Mouse (Mus musculus): ENCODE measurements at regions not wholly inside any gene's neighbourhood (a gene's known extent, or its start where the extent isn't known, plus 50 kb on each side); places are given as distances from the start of the nearest gene placed in this dataset.

DNA sequence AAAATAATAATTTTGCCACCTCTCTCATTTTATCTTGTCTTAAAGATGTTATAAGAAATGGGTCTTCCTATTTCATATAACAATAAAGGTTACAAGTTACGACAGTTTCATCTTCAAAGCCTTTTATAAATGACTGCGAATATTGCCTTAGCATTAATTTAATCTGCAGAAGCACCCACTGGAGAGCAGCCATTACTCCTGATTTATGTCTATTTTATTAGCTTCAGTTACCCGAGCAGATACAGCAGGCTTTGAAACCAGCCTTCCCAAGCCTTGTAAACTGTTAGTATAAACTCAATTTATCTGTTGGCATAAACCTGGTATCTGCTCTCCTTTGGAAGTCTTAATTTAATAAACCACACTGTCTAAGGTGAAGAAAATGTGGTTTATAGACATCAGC is 2851.6 kb upstream of the Gm6569 start:
- no peak for DNase-seq (ENCODE audit: low read depth, low spot score)
- H3K4me1 ChIP-seq (ENCODE audit: control insufficient read depth in 1 of 2, insufficient read depth in 2 of 2, low read length in 2 of 2), result no peaks in the 10 kb centered on the region
- H3K36me3 ChIP-seq (ENCODE audit: control insufficient read depth in 1 of 2, insufficient read depth in 2 of 2, low read length in 2 of 2), result no peaks in the 10 kb centered on the region
- no peaks in the 10 kb centered on the region for H3K9me3 ChIP-seq (replicated peaks; ENCODE audit: insufficient read depth, low read length)
- no peaks in the 10 kb centered on the region for H3K27me3 ChIP-seq (ENCODE audit: control insufficient read depth in 1 of 2, insufficient read depth in 2 of 2, low read length in 2 of 2)
- no peaks in the 10 kb centered on the region for H3K79me2 ChIP-seq (ENCODE audit: control insufficient read depth, insufficient read depth, low read length, poor library complexity)
- H3K27ac ChIP-seq (ENCODE audit: control insufficient read depth, low read depth, low read length), result no peak overlapping the region
- no peak overlapping the region for H3K4me3 ChIP-seq (ENCODE audit: control insufficient read depth in 1 of 2, insufficient read depth in 1 of 2, low read depth in 2 of 2, low read length in 2 of 2)
- H3K9ac ChIP-seq (ENCODE audit: control insufficient read depth, low read depth, low read length, poor library complexity, severe bottlenecking), result no peak overlapping the region
- TF ChIP-seq ZC3H11A (IDR thresholded peaks at IDR 0.05; ENCODE audit: low read depth, low read length) (no peak), NRF1 (IDR thresholded peaks at IDR 0.05; ENCODE audit: insufficient read depth, low read depth, low read length, poor library complexity, severe bottlenecking) (no peak)

DNA sequence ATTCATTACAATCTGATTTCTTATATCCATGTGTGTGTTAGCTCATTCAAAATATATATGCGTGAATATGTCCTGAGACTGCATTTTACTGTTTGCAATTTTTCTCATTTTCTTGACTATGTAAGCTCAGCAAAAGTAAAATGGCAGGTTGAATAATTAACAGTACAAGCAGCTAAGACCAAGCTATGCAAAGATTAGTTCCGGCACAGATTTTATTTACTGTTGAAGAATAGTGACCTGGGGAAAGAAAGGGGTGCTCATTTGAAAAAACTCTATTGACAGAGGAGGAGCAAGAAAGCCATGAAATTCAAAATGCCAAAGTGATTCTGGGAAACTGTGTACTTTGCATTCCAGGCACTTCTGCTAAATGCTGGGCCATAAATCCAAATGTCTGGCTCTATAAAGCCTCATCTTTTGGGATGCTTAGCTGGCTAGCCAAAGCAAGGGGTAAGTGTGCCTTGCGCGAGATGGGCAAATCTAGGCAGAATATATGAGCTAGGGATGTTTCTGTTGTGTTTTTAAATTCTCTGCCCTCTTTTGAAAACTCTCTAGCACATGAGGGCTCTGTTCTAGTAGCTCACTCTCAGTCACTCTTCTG is 2846.3 kb upstream of the Gm6569 start:
- H3K79me2 ChIP-seq (ENCODE audit: control insufficient read depth, insufficient read depth, low read length, poor library complexity), result no peaks in the 10 kb centered on the region
- no peak overlapping the region for H3K9ac ChIP-seq (ENCODE audit: control insufficient read depth, low read depth, low read length, poor library complexity, severe bottlenecking)
- TF ChIP-seq MYB (IDR thresholded peaks at IDR 0.05; ENCODE audit: low read depth, low read length) (no peak), MXI1 (IDR thresholded peaks at IDR 0.05; ENCODE audit: low read depth, low read length) (no peak), E2F4 (IDR thresholded peaks at IDR 0.05; ENCODE audit: borderline replicate concordance, low read depth, low read length) (no peak), TCF12 (IDR thresholded peaks at IDR 0.05; ENCODE audit: low read depth, low read length) (no peak), MAFK (IDR thresholded peaks at IDR 0.05; ENCODE audit: borderline replicate concordance, low read depth, low read length) (no peak), GATA1 (IDR thresholded peaks at IDR 0.05; ENCODE audit: low read depth, low read length) (no peak), CHD2 (IDR thresholded peaks at IDR 0.05; ENCODE audit: low read length) (no peak), NRF1 (IDR thresholded peaks at IDR 0.05; ENCODE audit: insufficient read depth, low read depth, low read length, poor library complexity, severe bottlenecking) (no peak), RAD21 (IDR thresholded peaks at IDR 0.05; ENCODE audit: low read depth, low read length) (no peak)
- no peaks in the 10 kb centered on the region for H3K9me3 ChIP-seq (replicated peaks; ENCODE audit: insufficient read depth, low read length)
- H3K4me3 ChIP-seq (ENCODE audit: control insufficient read depth in 1 of 2, insufficient read depth in 1 of 2, low read depth in 2 of 2, low read length in 2 of 2), result no peak overlapping the region
- DNase-seq (ENCODE audit: low read depth, low spot score), result no peak
- H3K36me3 ChIP-seq (ENCODE audit: control insufficient read depth in 1 of 2, insufficient read depth in 2 of 2, low read length in 2 of 2), result no peaks in the 10 kb centered on the region
- H3K27ac ChIP-seq (ENCODE audit: control insufficient read depth, low read depth, low read length), result no peak overlapping the region
- H3K4me1 ChIP-seq (ENCODE audit: control insufficient read depth in 1 of 2, insufficient read depth in 2 of 2, low read length in 2 of 2), result no peaks in the 10 kb centered on the region
- no peaks in the 10 kb centered on the region for H3K27me3 ChIP-seq (ENCODE audit: control insufficient read depth in 1 of 2, insufficient read depth in 2 of 2, low read length in 2 of 2)

DNA sequence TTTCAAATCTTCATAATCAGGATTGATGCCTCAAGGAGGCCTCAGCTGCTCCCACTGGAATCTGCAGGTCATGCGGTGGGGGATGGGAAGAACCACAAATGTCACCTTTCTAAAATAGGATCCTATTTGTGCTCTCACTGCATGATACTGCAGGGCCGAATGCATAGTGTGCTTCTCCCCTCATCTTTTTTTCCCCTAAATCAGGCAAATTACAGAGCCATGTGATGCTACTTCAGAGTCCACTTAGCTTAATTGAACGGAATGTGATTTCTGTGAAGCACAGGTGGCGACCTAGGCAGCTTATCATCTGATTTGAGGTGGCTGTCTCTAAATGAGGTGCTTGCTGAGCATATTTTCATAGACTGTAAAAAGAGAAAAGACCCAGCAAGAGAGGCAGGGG is 2841.0 kb upstream of the Gm6569 start:
- H3K36me3 ChIP-seq (ENCODE audit: control insufficient read depth in 1 of 2, insufficient read depth in 2 of 2, low read length in 2 of 2), result no peaks in the 10 kb centered on the region
- no peaks in the 10 kb centered on the region for H3K79me2 ChIP-seq (ENCODE audit: control insufficient read depth, insufficient read depth, low read length, poor library complexity)
- H3K9me3 ChIP-seq (replicated peaks; ENCODE audit: insufficient read depth, low read length), result no peaks in the 10 kb centered on the region
- DNase-seq (ENCODE audit: low read depth, low spot score), result no peak
- H3K4me1 ChIP-seq (ENCODE audit: control insufficient read depth in 1 of 2, insufficient read depth in 2 of 2, low read length in 2 of 2), result no peaks in the 10 kb centered on the region
- no peaks in the 10 kb centered on the region for H3K27me3 ChIP-seq (ENCODE audit: control insufficient read depth in 1 of 2, insufficient read depth in 2 of 2, low read length in 2 of 2)
- no peak overlapping the region for H3K4me3 ChIP-seq (ENCODE audit: control insufficient read depth in 1 of 2, insufficient read depth in 1 of 2, low read depth in 2 of 2, low read length in 2 of 2)
- no peak overlapping the region for H3K27ac ChIP-seq (ENCODE audit: control insufficient read depth, low read depth, low read length)
- TF ChIP-seq GABPA (IDR thresholded peaks at IDR 0.05; ENCODE audit: low read depth, low read length) (no peak), KAT2A (conservative IDR thresholded peaks at IDR 0.05; ENCODE audit: low read depth, low read length) (no peak), POLR2A (IDR thresholded peaks at IDR 0.05; ENCODE audit: control insufficient read depth in 1 of 2, insufficient read depth in 1 of 2, low read depth in 1 of 2, low read length in 2 of 2, poor library complexity in 1 of 2) (no peak), SMC3 (IDR thresholded peaks at IDR 0.05; ENCODE audit: low read depth, low read length) (no peak), TBP (IDR thresholded peaks at IDR 0.05; ENCODE audit: low read depth, low read length) (no peak), BHLHE40 (IDR thresholded peaks at IDR 0.05; ENCODE audit: borderline replicate concordance, low read depth, low read length) (no peak)
- H3K9ac ChIP-seq (ENCODE audit: control insufficient read depth, low read depth, low read length, poor library complexity, severe bottlenecking), result no peak overlapping the region
